Mouse (Mus musculus): ENCODE measurements around the gene Cd163.

Cd163 gene

DNA sequence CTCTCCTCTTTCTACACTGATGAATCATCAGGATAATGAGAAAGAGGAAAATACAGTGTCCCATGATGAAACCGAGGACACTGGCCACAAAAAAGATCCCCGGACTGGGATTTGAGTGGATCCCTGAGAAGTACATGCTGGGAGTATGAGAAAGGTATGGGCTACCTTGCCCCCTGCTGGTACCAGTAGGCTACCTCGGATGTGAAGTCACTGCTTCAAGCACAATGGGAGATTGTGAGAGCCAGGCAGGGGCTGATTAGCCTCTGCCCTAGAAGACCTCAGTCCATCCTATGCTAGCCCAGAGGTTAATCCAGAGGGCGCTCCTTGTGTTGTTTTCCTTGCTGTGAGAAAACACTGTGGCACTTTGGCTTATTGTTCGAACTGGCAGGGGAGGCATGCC lies 59.9 kb downstream of the Cd163 start:
- no peak for DNase-seq

DNA sequence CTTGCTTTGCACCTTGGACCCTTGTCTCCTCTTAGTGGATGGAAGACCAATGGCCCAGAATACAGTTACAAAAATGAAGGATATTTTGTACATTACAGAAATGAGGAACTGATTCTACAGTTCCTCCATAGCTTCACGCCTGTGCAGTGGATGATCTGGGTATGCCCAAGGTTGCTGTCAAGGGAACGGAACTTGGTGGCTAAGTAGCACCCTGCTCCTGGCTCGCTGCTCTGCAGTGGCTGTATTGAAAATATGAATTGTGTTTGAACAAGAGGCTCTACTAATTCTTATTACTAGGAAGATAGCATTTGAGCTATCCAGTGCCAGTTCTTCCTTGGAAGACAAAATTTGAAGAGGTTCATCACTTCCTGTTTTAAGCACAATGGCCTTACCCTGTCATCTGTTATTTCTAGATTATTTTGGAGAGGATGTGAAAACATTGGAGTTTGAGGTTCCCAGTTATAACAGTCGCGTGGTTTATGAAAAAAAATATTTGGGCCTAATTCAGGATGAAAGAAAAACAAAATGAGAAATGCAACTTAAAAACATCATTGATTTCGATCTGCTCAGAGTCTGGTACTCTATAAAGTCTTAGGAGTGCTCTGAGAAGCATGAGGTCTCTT lies 69.2 kb downstream of the Cd163 start:
- no peak for DNase-seq

DNA sequence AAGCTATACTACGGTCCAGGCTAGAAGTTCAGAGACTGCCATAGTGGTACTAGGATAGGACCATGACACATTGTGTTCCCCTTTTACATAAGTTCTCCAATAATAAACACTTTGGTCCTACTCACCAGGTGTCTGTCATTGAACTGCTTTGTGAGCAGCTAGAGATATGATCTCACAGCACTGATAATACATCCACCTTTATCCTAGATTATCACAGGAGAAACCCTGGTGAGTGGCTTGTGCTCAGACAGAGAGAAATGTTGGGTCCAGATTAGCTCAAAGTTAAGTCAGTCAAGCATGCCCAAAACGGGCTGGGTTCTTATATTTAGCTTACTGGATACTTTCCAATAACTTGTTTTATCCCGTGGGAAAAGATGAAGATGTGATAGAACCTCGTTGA lies 70.2 kb downstream of the Cd163 start:
- no peak for DNase-seq

DNA sequence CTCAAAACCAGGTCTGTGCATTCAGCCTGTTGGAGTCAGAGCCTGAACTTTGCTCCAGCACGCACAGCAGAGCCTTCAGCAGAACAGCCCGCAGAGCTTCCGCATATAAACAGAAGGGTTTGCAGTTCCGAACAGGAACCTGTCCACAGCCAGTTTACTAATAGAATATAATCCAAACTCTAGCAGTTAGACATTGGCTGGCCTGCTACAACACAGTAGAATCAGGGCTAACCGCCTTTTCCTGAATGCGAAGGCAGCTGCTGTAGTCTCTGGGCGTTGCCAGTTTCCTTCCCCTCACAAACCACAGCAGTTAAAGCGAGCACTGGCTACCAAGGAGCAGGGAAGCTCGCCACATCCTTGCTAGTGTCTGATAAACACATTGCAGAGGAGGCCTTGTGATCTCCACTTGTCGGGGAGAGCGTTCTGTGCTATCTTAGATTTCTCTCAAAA lies 71.0 kb downstream of the Cd163 start:
- DNase-seq = peak; percentile 56 to 68

DNA sequence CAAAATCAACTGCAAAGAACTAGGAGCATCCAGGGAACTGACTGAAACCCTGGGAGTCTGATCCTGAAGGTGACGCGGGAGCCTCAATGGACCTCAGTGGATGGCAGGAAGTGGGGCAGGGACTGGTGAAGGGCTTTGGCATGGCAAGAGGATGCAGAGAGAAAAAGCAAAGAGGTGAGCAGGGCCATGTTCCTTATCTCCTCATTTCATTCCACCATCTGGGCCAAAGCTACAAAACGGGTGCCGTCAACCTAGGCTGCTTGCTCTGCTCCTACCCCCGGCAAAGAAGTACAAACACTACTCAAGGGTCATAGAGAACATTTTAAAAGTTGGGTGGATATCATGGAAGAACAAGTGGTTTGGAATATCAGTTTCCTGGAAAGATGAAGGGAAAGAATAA lies 71.9 kb downstream of the Cd163 start:
- DNase-seq = no peak

DNA sequence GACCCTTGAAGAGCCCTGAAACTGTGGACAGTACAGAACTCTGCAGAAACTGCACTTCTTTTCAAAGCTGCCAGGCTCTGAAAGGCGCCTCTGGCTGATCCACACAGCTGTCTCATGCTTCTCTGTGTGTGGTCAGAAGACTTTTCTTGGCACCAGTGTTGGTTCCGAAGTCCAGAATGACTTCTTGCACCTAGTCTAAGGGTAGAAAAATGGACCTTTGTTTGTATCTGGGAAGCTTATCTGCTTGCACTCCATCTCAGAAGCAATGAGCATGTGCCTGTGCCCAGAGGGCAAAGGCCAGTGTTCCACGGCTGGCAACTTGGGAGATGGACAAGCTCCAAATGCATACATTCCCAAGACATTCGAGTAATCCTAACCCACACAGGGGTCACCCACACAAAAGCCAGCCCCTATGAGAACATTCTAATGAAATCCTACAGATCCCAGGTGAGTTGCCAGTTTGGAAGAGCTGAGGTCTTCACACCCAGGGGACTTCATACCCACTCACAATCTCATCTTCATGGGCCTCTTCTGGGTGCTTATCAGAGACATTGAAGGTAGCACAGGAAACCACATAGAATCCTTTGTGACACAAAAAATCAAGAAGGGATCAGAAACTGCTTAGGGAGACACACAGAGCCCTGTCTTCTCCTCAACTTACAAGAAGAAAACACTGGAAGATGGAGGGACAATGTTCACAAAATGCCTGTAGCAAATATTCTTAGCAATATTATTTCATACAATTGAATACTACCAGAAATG lies 73.2 kb downstream of the Cd163 start:
- DNase-seq = no peak

DNA sequence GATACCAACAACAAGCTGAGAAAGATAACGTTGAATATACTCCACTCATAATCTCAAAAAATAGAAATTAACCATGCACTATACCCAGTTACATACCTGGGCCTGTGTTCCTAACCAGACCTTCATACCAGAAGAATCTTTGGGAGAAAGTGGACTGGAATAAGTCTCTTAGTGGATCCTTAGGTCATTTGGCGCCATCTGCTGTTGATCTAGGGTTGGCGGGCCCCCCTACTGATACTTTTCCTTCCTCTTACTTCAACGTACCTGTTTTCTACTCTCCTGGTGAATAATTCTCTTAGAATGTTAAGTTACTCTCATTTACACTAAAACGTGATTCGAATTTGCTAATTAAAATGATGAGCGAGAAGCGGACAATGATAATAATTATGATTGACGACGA lies 74.9 kb downstream of the Cd163 start:
- DNase-seq = peak in 1 of 2 experiments; percentile 60
